Mouse (Mus musculus) layer of hippocampus, postnatal 14 days (tissue): ENCODE data around the gene Vps11. TPM values are rescaled to one million over a fixed set of nuclear protein-coding genes. Genes with fewer than 3 reads are reported as not detected.
"Not testable (repeated sequence)": the region's sequence is repeated elsewhere in the genome, so short reads cannot be mapped to it uniquely, and the experiment has no call there.

ENCODE experiments used
- DNase-seq, 2 experiments: peaks; one replicate each; pipeline ENCODE4 v3.0.0; 2021 to 2022; ENCODE audit warnings: low spot score in 2 of 2, mixed read lengths in 1 of 2
- total RNA-seq, 2 experiments: library from RNA; stranded (reverse); gene quantifications; 2 replicates each; pipeline ENCODE4 v1.2.3; 2021

Gene Vps11
- total RNA-seq, 2 experiments from 2014 or later = 41.8 to 46.1 TPM

GRCm38 (mm10) chr9:44336093-44336406, 25.4 kb downstream of the Vps11 start:
- no peak for DNase-seq

- no peak for DNase-seq
Measured at GRCm38 (mm10) chr9:44335331-44336092, 26.0 kb downstream of the Vps11 start.

GRCm38 (mm10) chr9:44334396-44335330, 26.8 kb downstream of the Vps11 start, which contains the start of gene H2afx:
TSS of gene H2afx (plus strand) at chr9:44334694.
- peak; percentile 98 to 99 for DNase-seq

GRCm38 (mm10) chr9:44332918-44333638, 28.4 kb downstream of the Vps11 start:
- no peak for DNase-seq

GRCm38 (mm10) chr9:44330736-44331135, 30.7 kb downstream of the Vps11 start:
- DNase-seq = no peak

DNA sequence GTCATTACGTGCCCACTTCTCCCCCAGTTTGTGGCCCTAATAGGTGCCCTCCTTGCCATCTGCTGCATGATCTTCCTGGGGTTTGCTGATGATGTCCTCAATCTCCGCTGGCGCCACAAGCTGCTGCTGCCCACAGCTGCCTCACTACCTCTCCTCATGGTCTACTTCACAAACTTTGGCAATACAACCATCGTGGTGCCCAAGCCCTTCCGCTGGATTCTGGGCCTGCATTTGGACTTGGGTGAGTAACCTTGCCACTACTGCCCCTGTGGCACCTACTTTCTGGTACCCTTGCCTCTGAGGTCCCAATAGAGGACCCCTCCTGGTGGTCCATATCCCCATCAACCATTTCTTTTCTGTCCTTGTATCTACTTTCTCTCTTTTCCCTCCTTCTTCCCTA, 33.5 kb downstream of the Vps11 start:
- no peak for DNase-seq

DNA sequence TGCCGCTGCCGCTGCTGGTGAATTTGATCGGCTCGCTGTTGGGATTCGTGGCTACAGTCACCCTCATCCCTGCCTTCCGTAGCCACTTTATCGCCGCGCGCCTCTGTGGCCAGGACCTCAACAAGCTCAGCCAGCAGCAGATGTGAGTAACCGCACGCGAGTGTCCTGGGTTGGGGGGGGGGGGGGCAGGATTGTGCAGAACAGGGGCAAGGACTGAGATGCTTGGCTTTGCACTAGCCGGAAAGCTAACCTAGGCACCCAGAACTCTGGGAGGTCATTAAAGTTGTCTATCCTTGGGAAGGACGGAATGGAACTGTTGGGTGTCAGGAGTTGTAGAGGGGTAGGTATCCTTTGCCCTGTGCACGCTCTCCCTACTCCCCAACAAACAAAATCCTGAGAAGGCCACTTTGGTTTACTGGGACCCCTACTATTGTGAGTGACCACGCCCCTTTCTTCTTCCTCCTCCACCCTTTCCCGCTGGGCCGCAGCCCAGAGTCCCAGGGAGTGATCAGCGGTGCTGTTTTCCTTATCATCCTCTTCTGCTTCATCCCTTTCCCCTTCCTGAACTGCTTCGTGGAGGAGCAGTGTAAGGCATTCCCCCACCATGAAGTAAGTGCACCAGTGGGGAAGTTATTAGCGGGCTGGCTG, 34.3 kb downstream of the Vps11 start:
- no peak for DNase-seq

GRCm38 (mm10) chr9:44326371-44327063, 35.0 kb downstream of the Vps11 start:
- DNase-seq = peak; percentile 69 to 87

- peak in 1 of 2 experiments; percentile 83 for DNase-seq
Measured at GRCm38 (mm10) chr9:44325768-44326370, 35.6 kb downstream of the Vps11 start, which contains the start of gene Dpagt1. TSS of gene Dpagt1 (plus strand) at chr9:44326019.

DNA sequence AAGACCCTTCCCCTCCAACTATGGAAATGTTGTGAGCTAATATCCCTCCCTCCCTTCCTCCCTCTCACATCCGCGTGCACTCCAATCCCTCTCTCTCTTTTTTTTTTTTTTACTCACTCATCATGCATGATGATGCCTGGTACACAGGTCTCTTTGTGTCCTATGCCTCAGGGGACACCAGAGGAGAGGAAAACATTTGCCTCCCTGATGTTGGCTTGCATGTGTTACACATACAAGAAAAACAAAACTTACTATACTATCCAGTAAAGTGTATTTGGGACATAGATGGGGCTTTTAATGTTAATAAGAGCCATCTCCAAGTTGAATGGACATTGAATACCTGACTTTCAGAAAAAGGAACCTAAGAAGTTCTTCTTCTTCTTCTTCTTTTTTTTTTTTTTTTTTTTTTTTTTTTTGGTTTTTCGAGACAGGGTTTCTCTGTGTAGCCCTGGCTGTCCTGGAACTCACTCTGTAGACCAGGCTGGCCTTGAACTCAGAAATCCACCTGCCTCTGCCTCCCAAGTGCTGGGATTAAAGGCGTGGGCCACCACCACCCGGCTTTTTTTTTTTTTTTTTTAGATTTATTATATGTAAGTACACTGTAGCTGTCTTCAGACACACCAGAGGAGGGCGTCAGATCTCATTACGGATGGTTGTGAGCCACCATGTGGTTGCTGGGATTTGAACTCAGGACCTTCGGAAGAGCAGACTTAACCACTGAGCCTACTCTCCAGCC, 36.3 kb downstream of the Vps11 start:
- not testable (repeated sequence) for DNase-seq

- DNase-seq = no peak
Measured at GRCm38 (mm10) chr9:44324147-44324546, 37.3 kb downstream of the Vps11 start.

DNA sequence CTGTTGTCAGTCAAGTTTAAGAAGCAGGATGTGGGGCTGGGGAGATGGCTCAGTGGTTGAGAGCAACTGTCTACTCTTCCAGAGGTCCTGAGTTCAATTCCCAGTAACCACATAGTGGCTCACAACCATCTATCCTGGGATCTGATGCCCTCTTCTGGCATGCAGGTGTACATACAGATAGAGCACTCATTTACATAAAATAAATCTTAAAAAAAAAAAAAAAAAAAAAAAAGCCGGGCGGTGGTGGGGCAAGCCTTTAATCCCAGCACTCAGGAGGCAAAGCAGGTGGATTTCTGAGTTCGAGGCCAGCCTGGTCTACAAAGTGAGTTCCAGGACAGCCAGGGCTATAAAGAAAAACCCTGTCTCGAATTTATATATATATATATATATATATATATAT, 37.8 kb downstream of the Vps11 start:
- DNase-seq = not testable (repeated sequence)

- no peak for DNase-seq
Measured at GRCm38 (mm10) chr9:44320799-44321133, 40.7 kb downstream of the Vps11 start.

DNA sequence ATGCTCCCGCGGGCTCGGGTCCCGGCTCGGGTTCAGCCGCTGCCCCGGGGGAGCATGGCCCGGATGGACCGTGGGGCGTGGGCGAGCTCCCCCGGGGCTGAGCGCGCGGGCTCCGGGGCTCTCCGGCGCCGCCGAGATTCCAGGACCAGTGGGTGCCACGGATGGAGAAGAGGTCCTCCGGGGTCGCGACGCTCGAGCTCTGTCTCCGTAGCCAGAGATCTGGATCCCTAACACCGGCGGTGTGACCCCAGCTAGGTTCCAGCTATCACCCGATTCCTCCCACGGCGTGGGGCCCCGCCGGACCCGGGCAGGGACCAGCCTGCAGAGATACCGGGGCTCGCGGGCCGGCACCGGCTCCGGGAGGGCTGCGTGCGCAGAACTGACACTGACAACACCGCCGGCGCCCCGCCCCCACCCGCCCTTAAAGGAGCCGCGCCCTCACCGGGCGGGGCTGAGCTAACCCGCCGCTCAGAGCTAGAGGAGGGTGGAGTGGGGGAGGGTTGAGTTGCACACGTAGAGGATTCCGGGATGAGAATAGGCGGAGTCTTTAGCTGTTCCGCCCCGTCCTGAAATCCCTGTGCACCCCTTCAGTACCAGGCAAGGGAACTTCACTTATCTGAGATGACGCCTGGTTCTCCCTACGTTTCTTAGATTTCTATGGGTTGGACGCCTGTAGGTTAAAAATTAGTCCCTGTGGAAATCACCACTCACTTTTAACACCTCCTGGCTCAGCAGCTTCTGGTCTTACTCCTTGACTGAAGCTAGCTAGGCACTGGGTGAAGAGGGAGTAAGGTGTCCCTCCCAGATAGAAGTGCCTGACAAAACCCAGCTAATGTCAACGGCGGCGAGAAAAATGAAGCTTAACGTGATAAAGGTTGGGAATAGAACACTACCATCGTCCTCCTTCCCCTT, 41.3 kb downstream of the Vps11 start, which contains the start of gene C2cd2l:
TSS of gene C2cd2l (minus strand) at position 399 of the 912 bp plus-strand sequence.
- DNase-seq = peak; percentile 77 to 96

GRCm38 (mm10) chr9:44319105-44319886, 42.2 kb downstream of the Vps11 start:
- DNase-seq = peak in 1 of 2 experiments; percentile 42

DNA sequence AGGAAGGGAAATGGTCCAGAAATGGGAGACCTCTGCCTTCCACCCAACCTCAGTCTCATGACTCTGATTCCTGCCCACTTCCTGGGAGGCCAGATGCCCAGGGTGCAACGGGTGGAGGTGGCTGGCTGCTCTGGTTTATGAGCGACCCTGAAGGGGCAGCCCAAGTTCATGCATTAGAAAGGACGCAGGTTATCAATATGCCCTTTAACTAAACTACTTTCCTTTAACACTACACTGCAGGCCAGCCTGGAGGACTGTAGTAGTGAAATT, 42.7 kb downstream of the Vps11 start:
- DNase-seq = no peak

DNA sequence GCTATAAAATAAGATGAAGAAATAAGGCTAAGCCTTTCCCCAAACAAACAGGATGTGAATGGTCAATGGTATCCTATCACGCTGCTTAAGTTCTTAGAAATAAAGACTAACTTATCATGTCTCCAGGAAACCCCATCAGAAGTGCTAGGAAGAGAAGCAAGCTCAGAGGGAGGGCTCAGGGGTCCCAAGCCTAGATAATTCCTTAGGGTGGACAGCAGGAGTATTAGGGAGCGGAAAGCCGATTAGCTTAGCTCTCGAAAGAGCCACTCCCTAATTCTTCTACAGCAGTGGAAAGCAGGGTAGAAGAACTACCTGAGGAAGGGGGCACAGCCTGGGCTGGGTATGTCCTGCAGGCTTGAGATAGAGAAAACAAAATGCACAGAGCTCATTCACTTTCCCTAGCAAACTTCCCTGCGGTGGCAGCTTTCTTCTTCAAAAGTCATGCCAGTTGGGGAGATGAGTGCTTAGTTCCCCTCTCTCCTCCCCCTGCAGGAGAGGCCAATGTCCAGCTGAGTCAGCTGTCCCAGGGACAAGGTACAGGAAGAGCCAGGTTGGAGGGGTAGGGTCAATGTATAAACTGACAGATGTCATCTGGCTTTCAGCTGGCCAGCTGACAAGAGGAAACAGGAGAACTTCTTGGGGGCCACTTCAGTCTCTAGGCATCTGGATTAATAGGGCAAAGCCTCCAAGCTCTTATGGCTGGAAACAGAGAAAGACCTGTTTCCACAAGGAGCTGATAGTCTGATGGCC, 43.2 kb downstream of the Vps11 start:
- no peak for DNase-seq
